Mouse (Mus musculus) heart, adult 9 months (tissue): Measurements from ENCODE around the gene Srrm2.

Source experiments
- DNase-seq, 2 experiments: peaks; one replicate each; pipeline ENCODE4 v3.0.0; 2022; ENCODE audit warnings: low spot score in 2 of 2

The Srrm2 gene

GRCm38 (mm10) chr17:23853292-23853691, 63.0 kb downstream of the Srrm2 start:
- no peak for DNase-seq

DNA sequence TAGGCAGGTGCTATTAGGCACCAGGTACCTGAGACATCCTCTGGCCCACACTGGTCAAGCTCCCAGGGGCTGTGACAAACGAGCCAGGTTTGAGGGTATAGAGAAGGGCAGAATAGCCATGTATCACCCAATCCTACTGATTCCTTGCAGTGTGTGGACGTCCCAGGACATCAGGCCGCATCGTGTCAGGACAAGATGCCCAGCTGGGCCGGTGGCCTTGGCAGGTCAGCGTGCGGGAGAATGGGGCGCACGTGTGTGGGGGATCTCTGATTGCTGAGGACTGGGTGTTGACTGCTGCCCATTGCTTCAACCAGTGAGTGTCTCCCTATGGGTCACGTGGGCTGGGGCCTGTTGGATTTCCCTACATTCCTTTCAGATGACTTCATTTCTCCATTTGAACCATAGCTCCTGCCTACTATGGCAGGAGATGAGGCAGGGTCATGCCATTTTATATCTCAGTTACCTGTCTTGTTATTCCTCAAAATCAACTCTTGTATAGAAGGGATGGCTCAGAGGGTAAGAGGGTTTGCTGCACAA, 64.0 kb downstream of the Srrm2 start:
- no peak for DNase-seq

- no peak for DNase-seq
Observed at GRCm38 (mm10) chr17:23857193-23857592, 66.9 kb downstream of the Srrm2 start.

DNA sequence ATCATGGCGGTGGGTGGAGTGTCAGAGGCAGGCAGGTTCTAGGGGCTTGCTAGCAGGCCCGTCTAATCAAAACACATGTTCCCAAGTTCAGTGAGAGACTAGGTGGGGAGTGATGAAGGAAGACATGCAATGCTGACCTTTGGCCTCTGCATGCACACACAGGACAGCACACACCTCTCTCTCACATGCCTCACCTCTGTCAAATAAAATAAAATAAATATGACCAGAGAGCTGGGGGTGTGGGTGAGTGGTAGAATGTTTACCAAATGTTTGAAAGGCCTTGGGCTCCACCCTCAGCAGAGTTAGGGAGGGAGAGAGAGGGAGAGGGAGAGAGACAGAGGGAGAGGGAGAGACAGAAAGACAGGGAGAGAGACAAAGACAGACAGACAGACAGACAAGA, 67.6 kb downstream of the Srrm2 start:
- DNase-seq: no peak

- no peak for DNase-seq
Observed at GRCm38 (mm10) chr17:23862926-23863325, 72.6 kb downstream of the Srrm2 start.

DNA sequence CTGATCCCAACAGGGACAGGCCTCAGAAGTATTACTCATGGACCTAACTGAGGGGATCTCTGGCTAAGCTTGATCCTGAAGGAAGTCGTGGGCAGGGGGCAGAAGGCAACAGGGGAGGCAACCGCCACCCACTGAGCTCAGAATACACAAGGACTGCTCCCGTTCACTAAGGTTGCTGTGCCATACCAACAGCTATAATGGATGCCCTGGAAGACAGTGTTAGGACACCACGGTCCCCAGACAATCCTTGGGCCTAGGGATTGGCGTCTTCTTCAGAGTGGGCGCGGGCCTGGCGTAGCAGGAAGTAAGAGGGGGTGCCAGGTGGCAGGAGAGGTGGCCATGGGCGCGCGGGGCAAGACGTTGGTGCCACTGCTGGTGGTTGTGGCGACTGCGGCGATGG, 77.4 kb downstream of the Srrm2 start, which contains the start of gene Prss21:
Gene Prss21 (plus strand): TSS at position 301 of the 400 bp plus-strand sequence.
- DNase-seq: no peak

DNA sequence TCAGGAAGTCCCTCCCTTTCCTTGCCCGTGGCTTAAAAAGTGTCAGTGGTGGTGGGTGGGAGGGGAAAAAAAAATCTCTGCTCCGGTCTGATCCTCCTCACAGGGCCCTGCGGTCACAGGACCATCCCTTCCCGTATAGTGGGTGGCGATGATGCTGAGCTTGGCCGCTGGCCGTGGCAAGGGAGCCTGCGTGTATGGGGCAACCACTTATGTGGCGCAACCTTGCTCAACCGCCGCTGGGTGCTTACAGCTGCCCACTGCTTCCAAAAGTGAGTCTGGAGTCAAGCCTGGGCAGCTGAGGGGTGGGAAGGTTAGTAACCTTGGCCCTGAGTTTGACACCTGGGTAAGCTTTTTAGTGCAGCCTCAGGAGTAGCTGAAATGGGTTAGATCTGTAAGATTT, 78.2 kb downstream of the Srrm2 start:
- DNase-seq: no peak
